Mouse (Mus musculus) heart, embryonic 15.5 days (tissue): ENCODE measurements around the gene Gdpgp1. TPM values are rescaled to one million over a fixed set of nuclear protein-coding genes. Genes with fewer than 3 reads are reported as not detected.

Source experiments
- ATAC-seq: fragments of 200-750 bp; cut with Nextera tagmentation; replicated peaks from 2 replicates; pipeline ENCODE4 v1.8.0; 2017; ENCODE audit warnings: low read depth, moderate TSS enrichment; ENCODE audit not compliant: insufficient number of reproducible peaks, insufficient read depth, low FRiP score
- H3K27ac ChIP-seq: fragments of 300-500 bp; sonication (generic); 2 replicates; pipeline ENCODE4 v1.5.1; 2015; ENCODE audit warnings: mild to moderate bottlenecking, inconsistent platforms
- H3K27me3 ChIP-seq: fragments of 300-500 bp; sonication (generic); 2 replicates; pipeline ENCODE4 v1.6.1; 2015; ENCODE audit warnings: inconsistent platforms
- H3K36me3 ChIP-seq: fragments of 300-500 bp; sonication (generic); 2 replicates; pipeline ENCODE4 v1.6.1; 2015; ENCODE audit warnings: mild to moderate bottlenecking, inconsistent platforms
- H3K4me1 ChIP-seq: fragments of 300-500 bp; sonication (generic); replicated peaks from 2 replicates; pipeline ENCODE4 v1.6.1; 2015; ENCODE audit warnings: inconsistent platforms
- H3K4me2 ChIP-seq: fragments of 300-500 bp; sonication (generic); 2 replicates; pipeline ENCODE4 v1.6.1; 2015; ENCODE audit warnings: inconsistent platforms, mild to moderate bottlenecking, moderate library complexity
- H3K4me3 ChIP-seq: fragments of 300-500 bp; sonication (generic); 2 replicates; pipeline ENCODE4 v1.5.1; 2015; ENCODE audit warnings: mild to moderate bottlenecking, inconsistent platforms
- H3K9ac ChIP-seq: fragments of 300-500 bp; sonication (generic); 2 replicates; pipeline ENCODE4 v1.6.1; 2015; ENCODE audit warnings: mild to moderate bottlenecking, inconsistent platforms
- H3K9me3 ChIP-seq: fragments of 300-500 bp; sonication (generic); replicated peaks from 2 replicates; pipeline ENCODE4 v1.6.1; 2016; ENCODE audit warnings: inconsistent platforms
- WGBS: fragments of 180-500 bp; shearing (Covaris S2); methylation state at CpG from one replicate; pipeline ENCODE4 v1.1.7; 2015; ENCODE audit warnings: mixed read lengths; 5-methylcytosine and 5-hydroxymethylcytosine counted together
- polyA plus RNA-seq: library from polyadenylated mRNA; unstranded; fragments of >200 nt; fragmentation: Nextera tagmentation; extraction: Ambion mirVana; gene quantifications from 2 replicates; pipeline ENCODE4 v1.2.1, GENCODE M21; 2015

The Gdpgp1 gene
- polyA plus RNA-seq, 1 experiment from 2014 or later: 2.7 TPM

- Histone ChIP-seq H3K9me3 (no peaks in the 10 kb centered on the region), H3K9ac (peak overlapping the region; percentile 81), H3K36me3 (peaks cover 25% of the 10 kb centered on the region), H3K4me2 (peak overlapping the region; percentile 81), H3K27ac (peak overlapping the region; percentile 79), H3K4me3 (peak overlapping the region; percentile 83), H3K4me1 (peaks cover 13% of the 10 kb centered on the region), H3K27me3 (peaks cover 14% of the 10 kb centered on the region; the same call in 1 of the 2 replicates)
- peak; percentile 33; the same call in 1 of the 2 replicates for ATAC-seq
- 1% methylated on average over 32 of the region's 32 CpGs for WGBS
Observed at GRCm38 (mm10) chr7:80261372-80261990, 28.8 kb downstream of the Gdpgp1 start.

GRCm38 (mm10) chr7:80264606-80265005 lies 31.9 kb downstream of the Gdpgp1 start:
- H3K36me3 ChIP-seq: peaks cover 30% of the 10 kb centered on the region
- H3K9ac ChIP-seq: no peak overlapping the region
- H3K4me1 ChIP-seq: peaks cover 22% of the 10 kb centered on the region
- H3K4me3 ChIP-seq: no peak overlapping the region
- H3K27ac ChIP-seq: no peak overlapping the region
- H3K4me2 ChIP-seq: no peak overlapping the region
- no peaks in the 10 kb centered on the region for H3K27me3 ChIP-seq
- no peak for ATAC-seq
- H3K9me3 ChIP-seq: no peaks in the 10 kb centered on the region
- WGBS: 89% methylated on average over 12 of the region's 12 CpGs

- 72% methylated on average over 1 of the region's 1 CpGs for WGBS
- no peak overlapping the region for H3K27ac ChIP-seq
- H3K36me3 ChIP-seq: peaks cover 30% of the 10 kb centered on the region
- ATAC-seq: no peak
- no peak overlapping the region for H3K9ac ChIP-seq
- no peaks in the 10 kb centered on the region for H3K9me3 ChIP-seq
- no peaks in the 10 kb centered on the region for H3K27me3 ChIP-seq
- H3K4me1 ChIP-seq: peaks cover 21% of the 10 kb centered on the region
- H3K4me2 ChIP-seq: no peak overlapping the region
- no peak overlapping the region for H3K4me3 ChIP-seq
Observed at GRCm38 (mm10) chr7:80267764-80268163, 35.1 kb downstream of the Gdpgp1 start.

- peaks cover 39% of the 10 kb centered on the region for H3K36me3 ChIP-seq
- 5% methylated on average over 21 of the region's 21 CpGs for WGBS
- peaks cover 21% of the 10 kb centered on the region for H3K4me1 ChIP-seq
- peak; percentile 85 for ATAC-seq
- H3K9me3 ChIP-seq: no peaks in the 10 kb centered on the region
- peak within 1 kb of the TSS; percentile 81 for H3K27ac ChIP-seq
- H3K4me3 ChIP-seq: peak within 1 kb of the TSS; percentile 75
- peak within 1 kb of the TSS; percentile 84 for H3K4me2 ChIP-seq
- no peaks in the 10 kb centered on the region for H3K27me3 ChIP-seq
- H3K9ac ChIP-seq: peak within 1 kb of the TSS; percentile 75
Observed at GRCm38 (mm10) chr7:80268897-80269750, 36.5 kb downstream of the Gdpgp1 start, which contains the start of gene Vps33b. Gene Vps33b (plus strand): TSS chr7:80269649.

- Histone ChIP-seq H3K9me3 (peaks cover 4% of the 10 kb centered on the region), H3K36me3 (peaks cover 39% of the 10 kb centered on the region), H3K27ac (peak overlapping the region; percentile 81), H3K4me2 (peak overlapping the region; percentile 84), H3K27me3 (no peaks in the 10 kb centered on the region), H3K4me3 (peak overlapping the region; percentile 75), H3K4me1 (peaks cover 21% of the 10 kb centered on the region), H3K9ac (peak overlapping the region; percentile 75)
- peak; percentile 62 for ATAC-seq
- under 1% methylated on average over 23 of the region's 23 CpGs for WGBS
Observed at GRCm38 (mm10) chr7:80269751-80270255, 37.1 kb downstream of the Gdpgp1 start.

GRCm38 (mm10) chr7:80273456-80273855 lies 40.8 kb downstream of the Gdpgp1 start:
- H3K4me2 ChIP-seq: no peak overlapping the region
- WGBS: 85% methylated on average over 2 of the region's 2 CpGs
- H3K27me3 ChIP-seq: no peaks in the 10 kb centered on the region
- peaks cover 9% of the 10 kb centered on the region for H3K9me3 ChIP-seq
- peaks cover 18% of the 10 kb centered on the region for H3K4me1 ChIP-seq
- H3K36me3 ChIP-seq: peaks cover 53% of the 10 kb centered on the region
- H3K9ac ChIP-seq: no peak overlapping the region
- no peak overlapping the region for H3K27ac ChIP-seq
- H3K4me3 ChIP-seq: no peak overlapping the region
- no peak for ATAC-seq

GRCm38 (mm10) chr7:80276374-80276773 lies 43.7 kb downstream of the Gdpgp1 start:
- Histone ChIP-seq H3K4me1 (no peaks in the 10 kb centered on the region), H3K36me3 (peaks cover 67% of the 10 kb centered on the region), H3K9ac (no peak overlapping the region), H3K9me3 (peaks cover 9% of the 10 kb centered on the region), H3K27me3 (no peaks in the 10 kb centered on the region), H3K4me3 (no peak overlapping the region), H3K27ac (no peak overlapping the region), H3K4me2 (no peak overlapping the region)
- ATAC-seq: no peak
- WGBS: 95% methylated on average over 4 of the region's 4 CpGs

GRCm38 (mm10) chr7:80280032-80280431 lies 47.4 kb downstream of the Gdpgp1 start:
- WGBS: 84% methylated on average over 10 of the region's 10 CpGs
- no peaks in the 10 kb centered on the region for H3K27me3 ChIP-seq

GRCm38 (mm10) chr7:80280998-80281397 lies 48.3 kb downstream of the Gdpgp1 start:
- peaks cover 66% of the 10 kb centered on the region for H3K36me3 ChIP-seq
- no peak overlapping the region for H3K27ac ChIP-seq
- H3K4me3 ChIP-seq: no peak overlapping the region
- no peak overlapping the region for H3K4me2 ChIP-seq
- no peak overlapping the region for H3K9ac ChIP-seq
- ATAC-seq: no peak
- H3K9me3 ChIP-seq: no peaks in the 10 kb centered on the region
- H3K27me3 ChIP-seq: no peaks in the 10 kb centered on the region
- H3K4me1 ChIP-seq: no peaks in the 10 kb centered on the region
- WGBS: 90% methylated on average over 2 of the region's 2 CpGs

More at GRCm38 (mm10) chr7:80280032-80280431, 47.4 kb downstream of the Gdpgp1 start:
- Histone ChIP-seq H3K36me3 (peaks cover 64% of the 10 kb centered on the region), H3K27ac (no peak overlapping the region), H3K4me1 (no peaks in the 10 kb centered on the region), H3K9ac (no peak overlapping the region), H3K9me3 (peaks cover 3% of the 10 kb centered on the region), H3K4me2 (no peak overlapping the region), H3K4me3 (no peak overlapping the region)
- ATAC-seq: no peak

GRCm38 (mm10) chr7:80281646-80282045 lies 49.0 kb downstream of the Gdpgp1 start:
- no peak overlapping the region for H3K4me3 ChIP-seq
- ATAC-seq: no peak
- H3K27me3 ChIP-seq: no peaks in the 10 kb centered on the region
- H3K4me2 ChIP-seq: no peak overlapping the region
- no peak overlapping the region for H3K9ac ChIP-seq
- H3K27ac ChIP-seq: no peak overlapping the region
- no peaks in the 10 kb centered on the region for H3K9me3 ChIP-seq
- no peaks in the 10 kb centered on the region for H3K4me1 ChIP-seq
- WGBS: 89% methylated on average over 3 of the region's 3 CpGs
- peaks cover 65% of the 10 kb centered on the region for H3K36me3 ChIP-seq

- H3K4me3 ChIP-seq: no peak overlapping the region
- H3K27ac ChIP-seq: no peak overlapping the region
- no peaks in the 10 kb centered on the region for H3K27me3 ChIP-seq
- ATAC-seq: no peak
- H3K4me1 ChIP-seq: no peaks in the 10 kb centered on the region
- peaks cover 64% of the 10 kb centered on the region for H3K36me3 ChIP-seq
- no peaks in the 10 kb centered on the region for H3K9me3 ChIP-seq
- 72% methylated on average over 3 of the region's 3 CpGs for WGBS
- H3K4me2 ChIP-seq: no peak overlapping the region
- no peak overlapping the region for H3K9ac ChIP-seq
Observed at GRCm38 (mm10) chr7:80283226-80283918, 50.7 kb downstream of the Gdpgp1 start.
